Mouse (Mus musculus) spleen, adult 2 months (tissue): ENCODE measurements around the gene Fmnl3.

ENCODE experiments used
- CTCF ChIP-seq: fragments of 200-500 bp; IDR thresholded peaks from 2 replicates; pipeline ENCODE4 v1.5.1; 2011; ENCODE audit warnings: mild to moderate bottlenecking, inconsistent platforms; ENCODE audit not compliant: insufficient read depth, insufficient read length, insufficient replicate concordance; ENCODE audit errors: extremely low read depth
- POLR2A ChIP-seq: fragments of 200-500 bp; IDR thresholded peaks from 2 replicates; pipeline ENCODE4 v1.6.1; 2011; ENCODE audit warnings: low read depth, low read length, inconsistent platforms

- no peak for TF ChIP-seq CTCF
- TF ChIP-seq POLR2A = no peak
These were observed 30.3 kb upstream of the Fmnl3 start for GRCm38 (mm10) chr15:99400602-99401001.
